23 mouse cellular contexts compared by ENCODE assay signal in genomic region chr8:46599314-46599904, GRCm38 (mm10). TPM values are rescaled to one million over a fixed set of nuclear protein-coding genes. Genes with fewer than 3 reads are reported as not detected.
DNase-seq lines count a peak whose midpoint lies in the region; ATAC-seq and TF ChIP-seq lines count a peak whose summit lies in the region.
"Had no signal": no experiment of that assay in that cellular context is flagged by ENCODE, and none has a peak within 500 bp of the region (broad histone marks: within the 10 kb centered on the region; RNA-seq: fewer than 3 reads in every experiment).

No protein-coding gene starts in this region.

- DNase-seq in liver, postnatal 0 days: no peak
- DNase-seq in cerebellum, postnatal 10 days: no peak
- no peak for DNase-seq in cerebellum, adult 11-12 months
- no peak for DNase-seq in c-Kit-positive CD71-positive TER-119-positive erythroid progenitor cells, embryonic 14.5 days (ENCODE audit: low spot score)
- DNase-seq: adrenal gland, adult 2 months; adrenal gland, postnatal 25 days; cerebellum, adult 11 months; cerebellum, adult 9-10 months; cerebellum, postnatal 36 days; gastrocnemius, postnatal 10 days; heart, adult 2 months; heart, postnatal 14 days had no signal

- 40% methylated on average over 7 of the region's 7 CpGs for WGBS in liver, embryonic 12.5 days (ENCODE audit: insufficient replicate concordance)
- whole genome bisulfite sequencing in liver, postnatal 0 days (ENCODE audit: insufficient replicate concordance): 62% methylated on average over 7 of the region's 7 CpGs
- 67% methylated on average over 7 of the region's 7 CpGs for WGBS in intestine, postnatal 0 days
- 40% methylated on average over 7 of the region's 7 CpGs for WGBS in liver, embryonic 16.5 days (ENCODE audit: insufficient replicate concordance)

- H3K9ac ChIP-seq in liver, embryonic 12.5 days: no peak overlapping the region
- no peak overlapping the region for H3K9ac ChIP-seq in liver, postnatal 0 days (replicated peaks)
- H3K9ac ChIP-seq in intestine, postnatal 0 days (ENCODE audit: low read depth, low read length): no peak overlapping the region
- H3K9ac ChIP-seq in liver, embryonic 16.5 days (ENCODE audit: low read depth, low read length): no peak overlapping the region
- H3K9ac ChIP-seq: embryonic facial prominence, embryonic 13.5 days; forebrain, embryonic 13.5 days; heart, embryonic 15.5 days; hindbrain, embryonic 13.5 days had no signal

- peak overlapping the region; percentile 50 for H3K27ac ChIP-seq in liver, embryonic 12.5 days
- no peak overlapping the region for H3K27ac ChIP-seq in liver, postnatal 0 days (ENCODE audit: low read depth)
- H3K27ac ChIP-seq in intestine, postnatal 0 days (ENCODE audit: low read depth, low read length): 0 out of 2 replicates have a peak overlapping the region, but pooled peaks have one; percentile 1
- no peak overlapping the region for H3K27ac ChIP-seq in liver, embryonic 16.5 days (ENCODE audit: low read length)
- H3K27ac ChIP-seq: embryonic facial prominence, embryonic 13.5 days; forebrain, embryonic 13.5 days; heart, adult 2 months; heart, embryonic 15.5 days; hindbrain, embryonic 13.5 days; hindbrain, postnatal 0 days had no signal

- no peak overlapping the region for H3K4me3 ChIP-seq in liver, embryonic 12.5 days
- no peak overlapping the region for H3K4me3 ChIP-seq in liver, postnatal 0 days (ENCODE audit: low read depth, low read length)
- no peak overlapping the region for H3K4me3 ChIP-seq in intestine, postnatal 0 days (ENCODE audit: low read depth, low read length)
- H3K4me3 ChIP-seq in liver, embryonic 16.5 days (ENCODE audit: low read depth, low read length): no peak overlapping the region
- H3K4me3 ChIP-seq: embryonic facial prominence, embryonic 13.5 days; forebrain, embryonic 13.5 days; heart, adult 2 months; heart, embryonic 15.5 days; hindbrain, embryonic 13.5 days had no signal

- peak; percentile 65 for ATAC-seq in liver, embryonic 12.5 days
- no peak for ATAC-seq in liver, postnatal 0 days
- peak; percentile 31; the same call in 1 of the 2 replicates for ATAC-seq in intestine, postnatal 0 days
- peak; percentile 55 for ATAC-seq in liver, embryonic 16.5 days (ENCODE audit: low read depth)
- ATAC-seq: activated CD4-positive, CD25-positive, alpha-beta regulatory T cell, adult 4 months; forebrain, embryonic 13.5 days; hindbrain, postnatal 0 days; Patski had no signal

- peaks cover 37% of the 10 kb centered on the region for H3K36me3 ChIP-seq in liver, embryonic 12.5 days
- H3K36me3 ChIP-seq in liver, postnatal 0 days (replicated peaks; ENCODE audit: insufficient read depth, low read length): no peaks in the 10 kb centered on the region; the same call in 1 of the 2 replicates
- no peaks in the 10 kb centered on the region for H3K36me3 ChIP-seq in intestine, postnatal 0 days (ENCODE audit: control insufficient read depth, insufficient read depth)
- H3K36me3 ChIP-seq in liver, embryonic 16.5 days (ENCODE audit: control insufficient read depth, insufficient read depth): no peaks in the 10 kb centered on the region; the same call in 1 of the 2 replicates
- H3K36me3 ChIP-seq: heart, embryonic 15.5 days; hindbrain, embryonic 13.5 days had no signal

- H3K4me2 ChIP-seq in liver, embryonic 12.5 days: no peak overlapping the region
- H3K4me2 ChIP-seq in liver, postnatal 0 days (ENCODE audit: low read depth, low read length): no peak overlapping the region
- H3K4me2 ChIP-seq in intestine, postnatal 0 days (replicated peaks; ENCODE audit: low read depth): no peak overlapping the region
- no peak overlapping the region for H3K4me2 ChIP-seq in liver, embryonic 16.5 days (ENCODE audit: low read depth, low read length)
- H3K4me2 ChIP-seq: embryonic facial prominence, embryonic 13.5 days; forebrain, embryonic 13.5 days; heart, embryonic 11.5 days; heart, embryonic 15.5 days; hindbrain, embryonic 13.5 days had no signal

- no peaks in the 10 kb centered on the region for H3K9me3 ChIP-seq in liver, embryonic 12.5 days (replicated peaks)
- H3K9me3 ChIP-seq in liver, postnatal 0 days (ENCODE audit: low read length): no peaks in the 10 kb centered on the region
- no peaks in the 10 kb centered on the region for H3K9me3 ChIP-seq in intestine, postnatal 0 days (ENCODE audit: control insufficient read depth)
- no peaks in the 10 kb centered on the region for H3K9me3 ChIP-seq in liver, embryonic 16.5 days (replicated peaks; ENCODE audit: control insufficient read depth, low read length)
- H3K9me3 ChIP-seq: embryonic facial prominence, embryonic 13.5 days; forebrain, embryonic 13.5 days; heart, embryonic 15.5 days; hindbrain, embryonic 13.5 days had no signal

- H3K27me3 ChIP-seq in liver, embryonic 12.5 days (replicated peaks): no peaks in the 10 kb centered on the region
- no peaks in the 10 kb centered on the region for H3K27me3 ChIP-seq in liver, postnatal 0 days (ENCODE audit: insufficient read depth, low read length)
- H3K27me3 ChIP-seq in intestine, postnatal 0 days (replicated peaks; ENCODE audit: control insufficient read depth, insufficient read depth, low read length): no peaks in the 10 kb centered on the region
- no peaks in the 10 kb centered on the region for H3K27me3 ChIP-seq in liver, embryonic 16.5 days (ENCODE audit: control insufficient read depth, insufficient read depth, low read depth, low read length)
- H3K27me3 ChIP-seq: embryonic facial prominence, embryonic 13.5 days; forebrain, embryonic 13.5 days; heart, embryonic 15.5 days; hindbrain, embryonic 13.5 days; Patski had no signal

- TF ChIP-seq EP300 in liver, postnatal 0 days (IDR thresholded peaks at IDR 0.05; ENCODE audit: low read depth): no peak

- peaks cover 63% of the 10 kb centered on the region for H3K4me1 ChIP-seq in liver, embryonic 12.5 days
- 0 out of 2 replicates have a peak, but pooled peaks cover 6% of the 10 kb centered on the region for H3K4me1 ChIP-seq in liver, postnatal 0 days (ENCODE audit: insufficient read depth)
- H3K4me1 ChIP-seq in intestine, postnatal 0 days (replicated peaks; ENCODE audit: control insufficient read depth, insufficient read depth, low read length): peaks cover 3% of the 10 kb centered on the region; the same call in 1 of the 2 replicates
- H3K4me1 ChIP-seq in liver, embryonic 16.5 days (ENCODE audit: control insufficient read depth, low read depth, low read length): peaks cover 10% of the 10 kb centered on the region
- H3K4me1 ChIP-seq: forebrain, embryonic 13.5 days; hindbrain, embryonic 13.5 days had no signal

- TF ChIP-seq CTCF in liver, postnatal 0 days (IDR thresholded peaks at IDR 0.05; ENCODE audit: low read depth): no peak
- no peak for TF ChIP-seq CTCF in intestine, postnatal 0 days (IDR thresholded peaks at IDR 0.05; ENCODE audit: low read depth)

RNA-seq across cellular contexts. Expression of gene Primpol, which starts 17.6 kb away (rescaled TPM):
- polyA plus RNA-seq in liver, embryonic 12.5 days (2016; fragmentation: Nextera tagmentation; extraction: Ambion mirVana): 11.7 and 13.1 TPM in 2 replicates
- 4.2 and 4.5 TPM in 2 replicates for polyA plus RNA-seq in liver, postnatal 0 days (2015; fragmentation: Nextera tagmentation; extraction: Ambion mirVana)
- polyA plus RNA-seq in intestine, postnatal 0 days (2015; fragmentation: Nextera tagmentation; extraction: Ambion mirVana): 6.2 and 7.6 TPM in 2 replicates
- 7.1 and 7.9 TPM in 2 replicates for polyA plus RNA-seq in liver, embryonic 16.5 days (2015; fragmentation: Nextera tagmentation; extraction: Ambion mirVana)

RNA-seq across cellular contexts. Expression of gene Casp3, which starts 17.7 kb away (rescaled TPM):
- 94.0 and 94.6 TPM in 2 replicates for polyA plus RNA-seq in liver, embryonic 12.5 days (2016; fragmentation: Nextera tagmentation; extraction: Ambion mirVana)
- polyA plus RNA-seq in liver, postnatal 0 days (2015; fragmentation: Nextera tagmentation; extraction: Ambion mirVana): 19.0 and 20.7 TPM in 2 replicates
- 43.5 and 48.7 TPM in 2 replicates for polyA plus RNA-seq in intestine, postnatal 0 days (2015; fragmentation: Nextera tagmentation; extraction: Ambion mirVana)
- 36.5 and 43.4 TPM in 2 replicates for polyA plus RNA-seq in liver, embryonic 16.5 days (2015; fragmentation: Nextera tagmentation; extraction: Ambion mirVana)

RNA-seq across cellular contexts. Expression of gene Cenpu, which starts 47.6 kb away (rescaled TPM):
- polyA plus RNA-seq in liver, embryonic 12.5 days (2016; fragmentation: Nextera tagmentation; extraction: Ambion mirVana): 20.7 and 22.2 TPM in 2 replicates
- polyA plus RNA-seq in liver, postnatal 0 days (2015; fragmentation: Nextera tagmentation; extraction: Ambion mirVana): 8.2 and 9.7 TPM in 2 replicates
- polyA plus RNA-seq in intestine, postnatal 0 days (2015; fragmentation: Nextera tagmentation; extraction: Ambion mirVana): 7.6 and 8.9 TPM in 2 replicates
- polyA plus RNA-seq in liver, embryonic 16.5 days (2015; fragmentation: Nextera tagmentation; extraction: Ambion mirVana): 12.3 and 14.1 TPM in 2 replicates

Comparison
In these comparisons a context has a peak if more than half of its experiments do, and no peak if none do; other contexts are left out.
1. H3K27ac ChIP-seq: peak in liver, embryonic 12.5 days (single experiment) and intestine, postnatal 0 days (single experiment); none in liver, postnatal 0 days (single experiment) and liver, embryonic 16.5 days (single experiment).